Mouse (Mus musculus) liver, embryonic 11.5 days (tissue): ENCODE results near the gene Zfp668. TPM values are rescaled to one million over a fixed set of nuclear protein-coding genes. Genes with fewer than 3 reads are reported as not detected.

Experiments
- ATAC-seq: fragments of 200-750 bp; cut with Nextera tagmentation; replicated peaks from 2 replicates; pipeline ENCODE4 v1.8.0; 2017; ENCODE audit warnings: moderate number of reproducible peaks, mild to moderate bottlenecking, moderate TSS enrichment, moderate library complexity; ENCODE audit not compliant: low FRiP score
- DNase-seq: peaks from one replicate; pipeline ENCODE4 v3.0.0-alpha.2; 2017; ENCODE audit warnings: low spot score
- H3K27ac ChIP-seq: fragments of 300-500 bp; sonication (generic); 2 replicates; pipeline ENCODE4 v1.5.1; 2014; ENCODE audit warnings: mild to moderate bottlenecking, low read depth, low read length, control low read depth
- H3K27me3 ChIP-seq: fragments of 300-500 bp; sonication (generic); replicated peaks from 2 replicates; pipeline ENCODE4 v1.6.1; 2014; ENCODE audit warnings: low read length, mixed read lengths; ENCODE audit not compliant: control insufficient read depth, insufficient read depth
- H3K36me3 ChIP-seq: fragments of 300-500 bp; sonication (generic); 2 replicates; pipeline ENCODE4 v1.6.1; 2014; ENCODE audit warnings: mild to moderate bottlenecking, low read length, moderate library complexity, mixed read lengths; ENCODE audit not compliant: control insufficient read depth, insufficient read depth
- H3K4me1 ChIP-seq: fragments of 300-500 bp; sonication (generic); replicated peaks from 2 replicates; pipeline ENCODE4 v1.6.1; 2014; ENCODE audit warnings: low read length, mixed read lengths; ENCODE audit not compliant: control insufficient read depth, insufficient read depth
- H3K4me2 ChIP-seq: fragments of 300-500 bp; sonication (generic); 2 replicates; pipeline ENCODE4 v1.6.1; 2014; ENCODE audit warnings: mild to moderate bottlenecking, control low read depth, moderate library complexity
- H3K4me3 ChIP-seq: fragments of 300-500 bp; sonication (generic); 2 replicates; pipeline ENCODE4 v1.5.1; 2014; ENCODE audit warnings: low read depth, low read length, control low read depth
- H3K9ac ChIP-seq: fragments of 300-500 bp; sonication (generic); 2 replicates; pipeline ENCODE4 v1.6.1; 2014; ENCODE audit warnings: low read depth, low read length, control low read depth
- H3K9me3 ChIP-seq: fragments of 300-500 bp; sonication (generic); 2 replicates; pipeline ENCODE4 v1.6.1; 2016; ENCODE audit warnings: low read length, inconsistent platforms, mixed read lengths; ENCODE audit not compliant: control insufficient read depth
- WGBS: fragments of 180-500 bp; shearing (Covaris S2); extraction: QIAGEN DNeasy Blood & Tissue Kit; methylation state at CpG from one replicate; pipeline ENCODE4 v1.1.7; 2014; 5-methylcytosine and 5-hydroxymethylcytosine counted together
- polyA plus RNA-seq: library from polyadenylated mRNA; unstranded; fragments of >200 nt; fragmentation: Nextera tagmentation; extraction: Ambion mirVana; gene quantifications from 2 replicates; pipeline ENCODE4 v1.2.1, GENCODE M21; 2014

The Zfp668 gene
- polyA plus RNA-seq: 15.2 and 15.9 TPM in 2 replicates

DNA sequence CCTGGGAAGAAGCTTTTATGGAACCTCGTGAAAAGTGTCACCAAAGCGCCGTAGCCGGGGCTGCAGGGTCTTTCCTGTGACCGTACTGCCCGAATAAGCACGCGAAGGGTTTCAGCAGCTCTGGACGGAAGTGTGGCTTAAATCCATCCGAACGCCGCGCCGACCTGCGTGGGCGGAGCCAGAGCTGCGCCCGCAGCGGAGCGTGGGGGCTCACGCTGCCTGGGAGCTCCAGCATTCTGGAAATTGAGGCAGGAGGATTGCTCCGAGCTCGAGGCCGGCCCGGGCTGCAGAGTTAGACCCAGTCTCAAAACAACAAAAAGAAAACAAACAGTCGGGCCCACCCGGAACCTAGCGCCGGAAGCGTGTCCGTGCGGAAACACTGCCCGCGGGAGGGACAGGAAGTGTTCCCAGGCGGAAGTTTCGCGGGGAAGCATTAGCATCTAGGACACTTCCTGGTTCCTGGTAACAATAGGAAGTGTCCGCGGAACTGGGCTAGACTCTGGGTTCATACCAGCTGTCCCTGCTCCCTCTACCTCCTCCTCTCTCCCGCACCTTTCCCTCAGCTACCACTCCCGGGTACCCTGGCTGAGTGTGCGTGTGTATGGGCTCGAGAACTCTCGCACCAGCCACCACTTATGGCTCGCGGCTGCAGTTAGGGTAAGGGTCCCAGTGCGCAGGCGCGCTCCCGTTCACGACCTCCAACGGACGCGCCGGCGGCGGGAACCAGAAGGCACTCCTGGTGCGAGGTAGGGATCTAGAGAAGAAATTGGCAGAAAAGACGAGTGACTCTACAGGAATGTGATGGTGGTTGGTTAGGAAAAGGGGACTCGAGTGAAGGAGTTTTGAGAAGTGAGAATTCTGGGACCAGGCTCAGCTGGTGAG is at the start of gene Zfp668:
Zfp668 (minus strand) TSS at position 362 of the 882 bp plus-strand sequence.
- DNase-seq (peak; percentile 95), ATAC-seq (peak; percentile 78)
- peaks cover 44% of the 10 kb centered on the region for H3K36me3 ChIP-seq
- H3K9me3 ChIP-seq: peaks cover 22% of the 10 kb centered on the region
- H3K27me3 ChIP-seq: no peaks in the 10 kb centered on the region
- peak within 1 kb of the TSS; percentile 97 for H3K27ac ChIP-seq
- peaks cover 19% of the 10 kb centered on the region for H3K4me1 ChIP-seq
- peak within 1 kb of the TSS; percentile 86 for H3K4me3 ChIP-seq
- peak within 1 kb of the TSS; percentile 98 for H3K9ac ChIP-seq
- WGBS: under 1% methylated on average over 60 of the region's 60 CpGs
- H3K4me2 ChIP-seq: peak within 1 kb of the TSS; percentile 88

GRCm38 (mm10) chr7:127926066-127926465 is 49.4 kb upstream of the Zfp668 start:
- peaks cover 27% of the 10 kb centered on the region for H3K4me1 ChIP-seq
- 86% methylated on average over 8 of the region's 8 CpGs for WGBS
- H3K4me3 ChIP-seq: no peak overlapping the region
- no peak overlapping the region for H3K4me2 ChIP-seq
- H3K27ac ChIP-seq: no peak overlapping the region
- no peak for ATAC-seq
- H3K9ac ChIP-seq: no peak overlapping the region
- H3K9me3 ChIP-seq: no peaks in the 10 kb centered on the region
- no peaks in the 10 kb centered on the region for H3K27me3 ChIP-seq
- no peak for DNase-seq
- peaks cover 9% of the 10 kb centered on the region; the same call in 1 of the 2 replicates for H3K36me3 ChIP-seq

DNA sequence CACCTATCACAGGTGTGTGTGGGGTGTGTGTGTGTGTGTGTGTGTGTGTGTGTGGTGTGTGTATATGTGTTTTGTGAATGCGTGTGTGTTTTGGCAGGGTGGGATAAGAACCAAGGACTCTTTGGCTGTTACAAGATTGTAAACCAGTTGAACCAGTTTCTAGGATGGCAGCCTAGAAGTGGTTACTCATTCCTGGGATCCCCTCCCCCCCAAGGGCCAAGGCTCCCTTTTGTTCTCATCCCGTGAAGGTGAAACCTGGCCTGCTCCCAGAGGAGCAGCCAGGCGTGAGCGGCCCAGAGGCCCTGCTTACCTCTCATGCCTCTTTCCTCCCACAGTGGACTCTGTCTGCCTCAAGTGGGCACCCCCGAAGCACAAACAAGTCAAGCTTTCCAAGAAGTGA is 48.6 kb upstream of the Zfp668 start:
- H3K9me3 ChIP-seq: no peaks in the 10 kb centered on the region
- no peaks in the 10 kb centered on the region for H3K27me3 ChIP-seq
- H3K4me3 ChIP-seq: no peak overlapping the region
- H3K9ac ChIP-seq: no peak overlapping the region
- ATAC-seq (no peak), DNase-seq (no peak)
- no peak overlapping the region for H3K27ac ChIP-seq
- H3K4me2 ChIP-seq: no peak overlapping the region
- WGBS: 82% methylated on average over 5 of the region's 5 CpGs
- H3K4me1 ChIP-seq: peaks cover 25% of the 10 kb centered on the region
- peaks cover 9% of the 10 kb centered on the region; the same call in 1 of the 2 replicates for H3K36me3 ChIP-seq

DNA sequence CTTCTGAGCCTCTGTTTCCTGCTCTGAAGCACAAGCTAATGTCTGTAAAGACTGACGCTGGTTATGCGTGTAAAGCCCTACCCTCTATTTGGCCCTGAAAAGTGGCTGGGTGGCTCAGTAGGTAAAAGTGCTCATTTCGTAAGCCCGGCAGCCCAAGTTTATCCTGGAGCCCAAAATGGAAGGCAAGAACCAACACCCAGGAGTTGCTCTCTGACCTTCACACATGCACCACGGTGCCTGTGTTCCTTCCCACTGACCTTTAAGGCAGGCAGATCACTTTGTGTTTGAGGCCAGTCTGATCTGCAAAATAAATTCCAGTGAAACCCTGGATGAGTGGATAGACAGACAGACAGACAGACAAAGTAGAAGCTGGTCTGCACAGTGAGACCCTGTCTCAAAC is 47.1 kb upstream of the Zfp668 start:
- 86% methylated on average over 5 of the region's 5 CpGs for WGBS
- H3K27ac ChIP-seq: no peak overlapping the region
- no peak for DNase-seq
- H3K4me2 ChIP-seq: no peak overlapping the region
- no peaks in the 10 kb centered on the region for H3K9me3 ChIP-seq
- no peak overlapping the region for H3K4me3 ChIP-seq
- peaks cover 11% of the 10 kb centered on the region; the same call in 1 of the 2 replicates for H3K4me1 ChIP-seq
- ATAC-seq: no peak
- H3K36me3 ChIP-seq: peaks cover 9% of the 10 kb centered on the region; the same call in 1 of the 2 replicates
- no peaks in the 10 kb centered on the region for H3K27me3 ChIP-seq
- H3K9ac ChIP-seq: no peak overlapping the region

GRCm38 (mm10) chr7:127922451-127923275 is 46.0 kb upstream of the Zfp668 start:
- WGBS: 62% methylated on average over 6 of the region's 6 CpGs
- Histone ChIP-seq H3K4me1 (peaks cover 10% of the 10 kb centered on the region; the same call in 1 of the 2 replicates), H3K9ac (no peak overlapping the region), H3K4me3 (no peak overlapping the region), H3K36me3 (peaks cover 11% of the 10 kb centered on the region; the same call in 1 of the 2 replicates), H3K27ac (no peak overlapping the region), H3K27me3 (no peaks in the 10 kb centered on the region), H3K4me2 (no peak overlapping the region), H3K9me3 (no peaks in the 10 kb centered on the region)
- DNase-seq (no peak), ATAC-seq (no peak)

DNA sequence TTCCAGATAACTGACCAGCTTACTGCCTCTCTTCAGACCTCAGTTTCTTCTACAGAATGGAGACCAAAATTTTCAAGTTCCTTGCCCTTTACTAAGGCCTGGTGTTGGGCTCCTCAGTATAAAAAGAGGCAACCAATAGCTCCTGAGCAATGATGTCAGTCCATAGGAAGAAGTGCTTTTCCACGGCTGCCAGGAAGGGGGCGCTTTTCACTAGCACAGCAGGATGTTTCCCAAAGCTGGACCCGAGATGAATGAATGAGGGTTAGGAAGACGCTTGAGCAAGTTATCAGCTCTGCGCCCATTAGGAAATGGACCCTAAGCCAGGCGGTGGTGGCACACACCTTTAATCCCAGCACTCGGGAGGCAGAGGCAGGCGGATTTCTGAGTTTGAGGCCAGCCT is 44.9 kb upstream of the Zfp668 start:
- Histone ChIP-seq H3K36me3 (peaks cover 11% of the 10 kb centered on the region; the same call in 1 of the 2 replicates), H3K4me2 (no peak overlapping the region), H3K27ac (no peak overlapping the region), H3K27me3 (no peaks in the 10 kb centered on the region), H3K4me1 (peaks cover 10% of the 10 kb centered on the region; the same call in 1 of the 2 replicates), H3K9me3 (no peaks in the 10 kb centered on the region), H3K9ac (no peak overlapping the region), H3K4me3 (no peak overlapping the region)
- DNase-seq (no peak), ATAC-seq (no peak)
- 66% methylated on average over 8 of the region's 8 CpGs for WGBS

GRCm38 (mm10) chr7:127919290-127919689 is 42.7 kb upstream of the Zfp668 start:
- Histone ChIP-seq H3K27ac (no peak overlapping the region), H3K4me2 (no peak overlapping the region), H3K27me3 (no peaks in the 10 kb centered on the region), H3K4me3 (no peak overlapping the region), H3K36me3 (peaks cover 14% of the 10 kb centered on the region; the same call in 1 of the 2 replicates), H3K4me1 (peaks cover 10% of the 10 kb centered on the region; the same call in 1 of the 2 replicates), H3K9ac (no peak overlapping the region), H3K9me3 (no peaks in the 10 kb centered on the region)
- no peak for DNase-seq
- 0 out of 2 replicates have a peak, but pooled peaks have one; percentile 19 for ATAC-seq
- 72% methylated on average over 7 of the region's 7 CpGs for WGBS

GRCm38 (mm10) chr7:127918203-127918602 is 41.6 kb upstream of the Zfp668 start:
- Histone ChIP-seq H3K9ac (no peak overlapping the region), H3K27me3 (no peaks in the 10 kb centered on the region), H3K9me3 (no peaks in the 10 kb centered on the region), H3K4me2 (no peak overlapping the region), H3K27ac (no peak overlapping the region), H3K4me3 (no peak overlapping the region), H3K4me1 (peaks cover 12% of the 10 kb centered on the region; the same call in 1 of the 2 replicates), H3K36me3 (peaks cover 11% of the 10 kb centered on the region; the same call in 1 of the 2 replicates)
- WGBS: 46% methylated on average over 3 of the region's 3 CpGs
- no peak for DNase-seq
- no peak for ATAC-seq
